Mouse (Mus musculus): Measurements from ENCODE around the gene Cpm.
"Not testable (repeated sequence)": the region's sequence is repeated elsewhere in the genome, so short reads cannot be mapped to it uniquely, and the experiment has no call there.

Gene Cpm

DNA sequence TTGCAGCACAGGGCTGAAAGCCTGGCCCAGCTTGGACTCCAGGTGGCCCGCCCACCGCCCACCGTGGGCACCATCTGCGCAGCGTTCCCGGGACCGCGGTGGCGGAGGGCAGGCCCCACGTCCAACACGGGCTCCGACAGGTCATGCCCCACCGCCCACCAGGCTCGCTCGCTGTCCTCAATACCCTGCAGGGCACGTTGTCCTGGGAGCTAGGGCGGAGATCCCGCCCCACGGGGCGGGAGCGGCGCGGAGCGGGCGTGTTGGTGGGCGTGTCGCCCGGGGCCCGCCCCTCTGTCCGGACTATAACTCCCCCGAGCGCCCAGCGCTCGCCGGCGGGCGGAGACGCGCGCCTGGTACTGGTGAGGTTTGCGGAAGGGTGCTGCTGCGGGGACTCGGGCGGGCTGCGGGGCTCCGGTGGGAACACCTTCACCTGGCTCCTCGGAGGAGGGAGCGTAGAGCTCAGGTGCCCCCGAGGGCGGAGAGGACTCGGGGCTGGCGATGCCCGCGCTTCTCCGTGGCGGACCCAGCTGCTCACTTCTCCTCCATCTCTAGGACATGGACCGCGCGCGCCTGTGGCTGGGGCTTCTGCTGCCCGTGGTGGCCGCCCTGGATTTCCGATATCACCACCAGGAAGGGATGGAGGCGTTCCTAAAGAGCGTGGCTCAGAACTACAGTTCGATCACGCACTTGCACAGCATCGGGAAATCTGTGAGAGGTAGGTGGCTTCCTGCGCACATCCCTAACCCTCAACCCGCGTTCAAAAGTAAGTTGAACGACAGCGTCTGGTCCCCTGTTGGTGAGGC, at the start of gene Cpm:
TSS of gene Cpm (plus strand) at position 332 of the 803 bp plus-strand sequence.
- no peak for DNase-seq (ENCODE audit: extremely low read depth, low read depth, low spot score)

DNA sequence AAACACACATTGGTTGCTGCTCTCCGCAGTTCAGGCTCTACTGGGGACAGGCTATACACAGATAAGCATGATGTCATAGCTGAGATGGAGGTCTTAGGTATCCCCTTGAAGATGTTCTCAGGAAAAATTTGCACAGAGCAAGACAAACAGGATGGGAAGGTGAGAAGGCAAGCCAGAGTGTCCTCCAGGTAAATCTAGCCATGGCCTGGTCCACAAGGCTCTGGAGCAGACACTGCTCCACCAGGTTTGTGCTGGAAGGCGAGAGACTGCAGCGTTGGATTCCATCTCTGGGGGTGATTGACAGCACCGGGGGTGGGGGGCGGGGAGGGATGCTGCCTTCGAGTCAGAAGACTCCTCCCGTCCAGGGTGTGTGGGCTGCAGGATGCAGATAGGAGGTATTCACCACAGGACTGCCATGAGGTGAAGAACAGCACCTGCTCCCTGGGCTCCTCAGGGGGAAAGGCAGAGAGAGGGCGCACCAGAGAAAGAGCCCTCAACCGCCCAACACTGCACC, 49.5 kb upstream of the Cpm start:
- no peak for DNase-seq (ENCODE audit: extremely low read depth, low read depth, low spot score)

DNA sequence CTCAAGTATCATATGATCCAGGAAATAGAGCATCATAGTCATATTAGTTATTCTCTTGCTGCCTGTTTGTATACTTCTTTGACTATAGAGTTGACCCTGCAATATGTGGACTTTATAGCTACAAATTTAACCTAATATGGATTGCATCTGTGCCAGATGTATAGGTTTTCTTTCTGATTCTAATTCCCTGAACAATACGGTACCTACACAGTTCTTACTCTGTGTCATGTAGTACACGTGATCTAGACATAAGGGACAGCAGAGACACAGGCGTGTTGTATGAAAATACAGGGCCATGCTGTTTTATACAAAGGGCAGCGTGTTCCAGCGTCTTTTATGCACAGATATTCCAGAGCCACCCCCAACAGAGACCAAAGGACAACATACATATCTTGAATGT, 48.9 kb upstream of the Cpm start:
- no peak for DNase-seq (ENCODE audit: extremely low read depth, low read depth, low spot score)

DNA sequence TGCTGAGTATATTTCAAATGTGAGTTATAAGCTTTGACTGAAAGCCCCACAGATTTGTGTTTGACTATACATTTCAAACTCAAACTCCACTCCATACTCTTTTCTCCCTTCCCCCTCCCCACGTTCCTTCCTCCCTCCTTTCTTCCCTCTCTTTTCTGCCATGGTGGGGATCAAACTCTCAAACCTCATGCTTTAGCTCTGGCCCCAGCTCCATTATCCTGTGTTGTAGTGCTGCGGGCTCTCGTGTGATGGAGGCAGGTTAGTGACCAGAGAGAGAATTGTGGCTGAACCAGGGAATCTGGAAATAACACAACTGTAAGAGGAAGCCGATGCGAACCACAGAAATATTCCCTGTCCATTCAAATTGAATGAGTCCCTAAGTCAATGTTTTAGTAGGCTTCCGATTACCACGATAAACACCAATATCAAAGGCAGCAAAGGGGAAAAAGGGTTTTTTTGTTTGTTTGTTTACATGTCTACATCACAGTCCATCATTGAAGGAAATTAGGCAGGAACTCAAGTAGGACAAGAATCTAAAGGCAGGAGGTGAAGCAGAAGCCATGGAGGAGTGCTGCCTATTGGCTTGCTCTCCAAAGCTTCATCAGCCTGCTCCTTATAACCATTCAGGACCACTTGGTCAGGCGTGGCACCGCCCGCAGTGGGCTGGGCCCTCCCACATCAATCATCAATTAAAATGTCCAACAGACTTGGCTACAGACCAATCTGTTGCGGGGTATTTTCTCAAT, 48.1 kb upstream of the Cpm start:
- DNase-seq (ENCODE audit: extremely low read depth, low read depth, low spot score), result no peak

DNA sequence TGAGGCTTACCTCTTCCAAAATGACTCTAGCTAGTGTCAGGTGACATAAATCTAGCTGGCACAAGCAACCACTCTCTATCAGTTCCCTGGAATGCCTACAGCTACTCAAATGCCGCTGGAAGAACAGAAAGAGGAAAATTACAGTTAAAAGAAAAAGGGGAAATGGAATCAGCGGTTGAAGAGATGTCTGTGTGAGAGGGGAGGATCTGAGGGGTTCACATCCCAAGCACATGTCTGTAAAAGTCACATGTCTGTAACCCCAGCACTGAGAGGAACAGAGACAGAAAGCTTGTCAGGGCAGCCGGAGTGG, 47.6 kb upstream of the Cpm start:
- no peak for DNase-seq (ENCODE audit: extremely low read depth, low read depth, low spot score)

DNA sequence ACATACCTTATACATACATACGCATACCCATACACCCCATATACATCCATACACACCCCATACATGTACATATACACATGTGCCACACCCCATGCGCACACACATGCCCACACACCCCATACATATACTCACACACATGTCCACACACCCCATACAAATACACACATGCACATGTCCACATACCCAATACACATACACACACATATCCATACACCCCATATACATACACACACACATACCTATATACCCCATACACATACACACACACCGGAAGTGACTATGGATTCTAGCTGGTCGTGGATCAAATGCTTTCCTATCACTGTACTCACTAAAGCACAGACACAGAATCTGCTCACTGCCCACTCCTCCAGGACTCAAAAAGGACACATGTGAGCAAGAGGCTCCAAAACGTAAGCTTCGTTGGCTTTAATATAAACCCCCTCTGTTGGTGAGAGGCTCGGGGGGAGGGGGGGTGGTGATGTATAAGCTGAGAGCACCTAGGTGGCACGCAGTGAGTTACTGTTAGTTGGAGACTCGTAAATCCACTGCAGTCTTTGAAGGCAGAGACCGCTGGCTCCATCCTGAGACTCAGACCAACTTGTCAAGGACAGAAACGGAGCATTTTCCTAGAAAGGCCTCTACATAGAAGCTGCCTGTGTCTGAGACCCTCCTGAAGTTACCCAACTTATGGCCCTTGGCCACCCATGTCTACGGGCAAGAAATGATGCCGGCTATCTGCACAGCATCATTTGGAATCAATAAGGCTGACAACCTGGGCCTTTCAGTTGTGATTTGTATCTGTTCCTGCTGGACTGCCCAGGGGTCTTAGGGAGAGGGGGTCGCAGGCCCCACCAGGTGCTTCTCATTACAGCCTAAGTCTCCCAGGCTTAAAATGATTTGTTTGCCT, 45.9 kb upstream of the Cpm start:
- no peak for DNase-seq (ENCODE audit: extremely low read depth, low read depth, low spot score)

DNA sequence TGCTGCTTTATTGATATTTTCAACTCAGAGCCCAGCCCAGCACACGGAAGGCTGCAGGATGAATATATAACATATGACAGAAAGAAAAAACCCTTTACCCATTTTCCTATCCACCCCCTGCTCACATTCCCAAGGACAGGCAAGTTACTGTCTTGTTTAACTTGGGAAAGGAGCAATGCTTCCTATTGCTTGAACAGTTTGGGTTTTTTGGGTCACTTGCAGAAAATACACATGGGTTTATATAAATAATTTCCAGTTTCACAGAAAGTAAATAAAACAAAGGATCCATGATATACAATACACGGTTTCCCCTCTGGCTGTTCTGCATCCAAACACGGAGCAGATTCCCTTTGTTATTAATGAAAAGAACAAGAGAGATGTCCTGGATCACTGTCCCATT, 45.2 kb upstream of the Cpm start:
- no peak for DNase-seq (ENCODE audit: extremely low read depth, low read depth, low spot score)

DNA sequence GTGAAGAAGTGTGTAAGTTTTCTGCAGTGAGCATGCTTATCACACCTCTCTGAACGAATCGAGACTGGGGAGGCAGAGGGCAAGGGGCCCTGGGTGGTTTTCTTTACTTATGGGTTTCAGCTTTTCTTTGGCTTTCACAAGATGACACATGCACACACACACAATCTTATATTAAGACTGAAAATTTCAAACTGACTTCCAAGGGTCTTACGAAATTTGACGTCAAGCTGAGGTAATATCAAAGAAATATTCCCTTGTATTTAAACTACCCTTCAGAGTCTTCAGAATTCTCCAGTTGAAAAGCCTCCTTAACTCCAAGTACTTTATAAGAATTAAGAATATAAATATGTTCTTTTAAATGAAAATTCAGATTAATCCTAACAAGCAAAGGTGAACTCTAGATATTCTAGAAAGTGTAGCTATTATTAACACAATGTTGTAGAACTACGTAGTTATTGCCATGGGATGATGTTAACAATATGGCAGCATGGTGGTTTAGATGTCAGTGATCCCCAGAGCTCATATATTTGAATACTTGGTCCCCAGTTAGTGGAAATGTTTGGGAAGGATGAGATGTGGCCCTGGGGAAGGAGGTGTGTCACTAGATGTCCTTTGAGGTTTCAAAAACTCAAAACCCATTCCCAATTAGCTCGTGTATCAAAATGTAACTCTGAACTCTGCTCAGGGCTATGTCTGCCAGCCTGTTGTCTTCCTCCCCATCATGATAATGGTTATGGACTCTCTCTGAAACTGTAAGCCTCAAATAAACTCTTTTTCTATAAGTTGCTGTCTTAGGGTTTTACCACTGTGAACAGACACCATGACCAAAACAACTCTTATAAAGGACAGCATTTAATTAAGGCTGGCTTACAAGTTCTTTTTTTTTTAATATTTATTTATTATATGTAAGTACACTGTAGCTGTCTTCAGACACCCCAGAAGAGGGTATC, 44.5 kb upstream of the Cpm start:
- no peak for DNase-seq (ENCODE audit: extremely low read depth, low read depth, low spot score)

DNA sequence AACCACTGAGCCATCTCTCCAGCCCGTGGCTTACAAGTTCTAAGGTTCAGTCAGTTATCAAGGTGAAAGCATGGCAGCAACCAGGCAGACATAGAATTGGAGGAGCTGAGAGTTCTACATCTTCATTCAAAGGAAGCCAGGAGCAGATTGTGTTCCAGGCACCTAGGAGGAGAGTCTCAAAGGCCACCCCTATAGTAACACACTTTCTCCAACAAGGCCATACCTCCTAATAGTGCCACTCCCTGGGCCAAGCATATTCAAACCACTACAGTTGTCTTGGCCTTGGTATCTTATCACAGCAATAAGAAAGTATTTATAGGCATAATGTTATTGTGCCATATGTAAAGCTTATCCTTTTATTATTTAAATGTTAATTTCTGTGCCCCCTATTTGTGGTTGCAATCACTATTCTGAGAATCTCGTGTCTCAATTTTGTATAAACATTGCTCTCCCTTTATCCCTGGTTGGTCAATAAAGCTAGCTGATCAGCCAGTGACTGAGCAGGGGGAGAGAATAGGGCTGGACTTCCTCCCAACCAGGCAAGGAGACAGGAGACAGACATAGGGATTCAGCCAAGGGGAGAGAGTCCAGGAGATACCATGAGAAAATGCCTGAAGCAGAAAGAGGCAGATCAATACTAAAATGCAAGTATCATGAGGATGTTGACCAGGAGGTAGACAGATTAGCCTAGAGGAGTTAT, 43.5 kb upstream of the Cpm start:
- no peak for DNase-seq (ENCODE audit: extremely low read depth, low read depth, low spot score)

DNA sequence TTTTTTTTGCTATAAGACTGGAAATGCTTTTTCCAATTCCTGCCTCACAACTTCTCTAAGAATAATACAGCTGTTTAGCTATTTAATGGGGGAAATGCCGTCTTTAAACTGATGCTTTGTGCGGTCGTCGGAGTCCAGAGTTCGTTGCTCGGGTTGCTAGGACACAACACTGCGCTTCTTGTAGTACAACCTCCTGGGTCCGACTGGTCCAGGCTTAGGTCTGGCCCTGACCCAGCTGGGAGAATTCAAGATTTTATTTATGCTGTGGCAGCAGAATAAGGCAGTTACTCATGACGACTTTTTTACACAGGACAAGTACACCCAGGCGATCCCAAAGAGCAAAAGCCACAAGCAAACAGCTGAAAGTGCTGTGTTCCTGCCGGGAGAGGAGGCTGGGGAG, 42.4 kb upstream of the Cpm start:
- DNase-seq (ENCODE audit: extremely low read depth, low read depth, low spot score), result no peak

DNA sequence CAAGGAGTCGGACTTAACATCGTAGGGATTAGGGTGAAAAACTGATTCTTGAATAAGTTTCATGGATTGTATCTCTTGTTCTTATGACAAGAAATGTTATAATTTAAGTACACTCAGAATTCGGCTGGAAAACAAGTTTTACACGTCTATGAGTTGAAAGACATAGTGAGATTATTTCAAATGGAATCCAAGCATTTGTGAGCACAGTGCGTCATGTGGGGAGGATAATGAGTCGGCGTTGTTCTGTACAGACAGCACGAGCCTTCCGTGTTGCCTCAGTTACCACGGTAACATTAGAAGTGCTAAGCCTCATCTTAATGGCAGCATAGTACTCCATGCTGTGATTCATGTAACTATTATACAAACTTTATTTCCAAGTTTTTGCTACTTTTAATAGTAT, 42.0 kb upstream of the Cpm start:
- DNase-seq (ENCODE audit: extremely low read depth, low read depth, low spot score), result no peak

DNA sequence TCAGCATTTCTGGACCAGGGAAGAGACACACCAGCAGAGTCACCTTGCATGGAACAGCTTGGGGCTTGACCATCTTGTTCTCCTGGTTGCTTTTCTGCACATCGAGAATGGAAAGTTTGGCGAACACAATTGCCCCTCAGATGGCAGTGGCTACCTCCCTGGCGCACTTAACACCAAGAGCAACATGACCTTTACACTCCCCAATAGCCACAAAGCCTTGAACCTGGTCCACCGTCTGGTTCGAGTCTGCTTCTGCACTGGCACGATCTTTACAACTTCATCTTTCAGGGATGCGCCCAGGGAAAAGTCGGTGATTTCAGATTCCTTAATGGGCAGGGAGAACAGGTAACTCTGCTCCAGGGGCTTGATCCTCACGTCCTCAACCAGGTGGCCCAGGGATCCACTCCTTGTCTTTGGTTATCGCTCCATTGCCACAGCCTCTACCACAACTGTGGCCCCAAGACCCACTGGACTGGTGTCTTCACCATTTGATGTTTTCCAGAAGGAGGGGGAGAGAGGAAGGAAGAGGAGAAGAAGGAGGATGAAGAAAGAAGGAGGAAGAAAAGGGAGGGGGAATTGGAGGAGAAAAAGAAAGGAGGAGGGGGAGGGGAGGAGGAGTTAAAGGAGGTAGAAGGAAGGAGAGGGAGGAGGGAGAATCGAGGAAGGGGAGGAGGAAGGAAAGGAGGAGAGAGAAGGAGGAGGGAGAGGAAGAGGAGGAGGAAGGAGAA, 40.7 kb upstream of the Cpm start:
- not testable (repeated sequence) for DNase-seq (ENCODE audit: extremely low read depth, low read depth, low spot score)

DNA sequence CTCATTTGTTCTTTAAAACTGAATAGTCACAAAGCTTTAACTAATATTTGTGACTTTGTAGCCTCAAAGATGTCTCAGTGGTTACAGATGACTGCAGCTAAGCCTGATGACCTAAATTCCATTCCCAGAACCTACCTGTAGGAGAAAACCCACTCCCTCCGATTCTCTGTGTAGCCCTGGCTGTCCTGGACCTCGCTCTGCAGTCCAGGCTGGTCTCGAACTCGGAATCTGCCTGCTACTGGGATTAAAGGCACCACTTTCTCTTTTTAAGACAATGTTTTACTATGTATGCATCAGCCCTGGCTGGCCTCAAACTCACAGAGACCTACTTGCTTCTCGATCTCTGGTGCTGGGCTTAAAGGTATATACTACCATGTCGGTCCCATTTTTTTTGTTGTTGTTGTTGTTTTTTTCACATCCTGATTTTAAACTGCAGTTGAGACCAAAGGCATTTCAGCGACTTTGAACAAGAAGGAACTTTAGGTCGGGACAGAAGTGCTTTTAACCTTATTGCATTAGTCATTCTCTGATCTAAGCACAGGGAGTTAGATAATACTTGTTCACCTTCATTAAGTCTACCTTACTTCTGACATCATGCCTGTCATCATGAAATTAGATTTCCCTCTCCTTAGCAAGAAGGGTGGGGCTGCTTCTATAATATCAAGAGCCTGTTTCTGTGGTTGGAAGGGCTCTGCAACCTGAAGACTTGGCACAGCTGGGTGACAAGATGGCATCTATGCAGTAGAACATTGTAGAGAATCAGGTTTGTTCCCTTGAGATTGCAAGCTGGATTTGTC, 40.0 kb upstream of the Cpm start:
- DNase-seq (ENCODE audit: extremely low read depth, low read depth, low spot score), result no peak

DNA sequence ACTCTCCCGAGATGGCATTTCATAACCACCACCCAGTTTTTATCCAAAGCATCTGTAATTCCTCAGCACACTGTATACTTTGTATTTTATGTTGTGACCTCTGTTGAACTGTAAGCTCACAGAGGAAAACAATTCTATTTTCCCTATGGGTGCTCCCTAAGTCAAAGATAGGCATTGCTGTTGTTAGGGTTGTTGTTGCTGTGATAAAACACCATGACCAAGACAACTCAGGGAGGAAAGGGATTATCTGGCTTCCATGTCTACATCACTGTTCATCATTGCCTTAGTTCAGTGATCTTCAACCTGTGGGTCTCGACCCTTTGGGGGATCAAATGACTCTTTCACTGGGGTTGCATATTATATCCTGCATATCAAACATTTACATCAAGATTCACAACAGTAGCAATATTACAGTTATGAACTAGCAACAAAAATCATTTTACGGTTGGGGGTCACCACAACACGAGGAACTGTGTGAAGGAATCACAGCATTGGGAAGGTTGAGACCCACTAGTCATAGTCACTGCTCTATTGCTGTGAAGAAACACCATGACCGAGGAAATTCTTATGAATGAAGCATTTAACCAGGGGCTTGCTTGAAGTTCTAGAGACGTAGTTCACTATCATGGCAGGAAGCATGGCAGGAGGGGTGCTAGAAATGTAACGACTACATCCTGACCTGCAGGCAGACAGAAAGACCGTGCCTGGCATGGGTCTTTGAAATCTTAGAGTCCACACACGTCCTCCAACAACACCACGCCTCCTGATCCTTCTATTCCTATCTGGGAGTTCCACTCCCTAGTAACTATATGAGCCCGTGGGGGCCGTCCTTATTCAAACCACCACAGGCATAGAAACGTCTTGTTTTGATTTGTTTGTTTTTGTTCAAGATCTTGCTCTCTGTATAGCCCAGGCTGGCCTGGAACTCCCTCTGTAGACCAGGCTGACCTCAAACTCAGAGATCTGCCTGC, 38.7 kb upstream of the Cpm start:
- no peak for DNase-seq (ENCODE audit: extremely low read depth, low read depth, low spot score)

DNA sequence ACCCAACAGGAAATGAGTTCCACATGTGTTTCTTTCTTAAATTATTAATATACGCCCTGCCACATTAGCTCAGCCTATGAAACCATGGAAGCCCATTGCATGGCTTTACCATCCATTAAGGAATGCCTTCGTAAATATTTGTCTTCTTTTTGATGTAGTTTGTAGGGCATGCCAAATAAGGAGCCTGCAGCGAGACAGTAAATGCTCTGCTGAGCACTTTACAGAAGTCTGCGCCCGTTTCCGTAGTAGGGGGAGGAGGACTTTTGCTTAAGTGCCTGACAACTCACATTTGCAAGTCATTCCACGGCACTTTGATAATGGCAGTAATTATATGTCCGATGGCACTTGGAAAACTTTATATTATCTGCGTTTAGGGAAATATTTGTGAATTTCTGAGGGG, 37.5 kb upstream of the Cpm start:
- no peak for DNase-seq (ENCODE audit: extremely low read depth, low read depth, low spot score)

DNA sequence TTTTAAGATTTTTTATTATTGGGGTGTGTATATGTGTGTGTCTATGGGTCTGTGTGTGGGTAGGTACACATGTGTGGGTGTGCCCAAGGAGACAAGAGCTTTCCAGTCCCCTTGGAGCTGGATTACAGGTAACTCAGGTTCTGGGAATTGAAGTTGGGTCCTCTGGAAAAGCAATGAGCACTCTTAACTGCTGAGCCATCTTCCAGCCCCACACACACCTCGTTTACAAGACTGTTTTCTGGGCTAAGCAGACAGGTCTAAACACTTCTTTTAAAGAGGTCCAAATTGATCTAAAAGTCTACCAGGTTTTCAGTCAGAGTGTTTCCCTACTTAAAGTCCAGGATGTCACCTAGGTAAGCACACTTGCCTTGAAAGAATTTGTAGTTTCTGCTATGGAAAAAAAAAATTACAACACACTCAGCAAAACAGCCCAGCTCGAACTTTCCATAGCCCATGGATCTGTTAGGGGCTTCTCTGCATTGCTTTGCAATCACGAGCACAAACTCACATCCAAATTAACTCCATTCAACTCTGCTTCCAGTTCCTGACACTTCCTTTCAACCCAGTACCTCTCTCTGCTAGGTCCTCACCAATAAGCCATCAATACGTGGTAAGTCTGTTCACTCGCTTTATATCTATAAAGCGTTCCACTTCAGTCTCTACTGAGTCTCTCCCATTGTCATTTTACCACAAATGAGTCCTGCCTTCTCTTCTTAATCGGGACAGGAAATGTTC, 36.8 kb upstream of the Cpm start:
- no peak for DNase-seq (ENCODE audit: extremely low read depth, low read depth, low spot score)
